Mouse (Mus musculus): Measurements from ENCODE around the gene Scrn1. TPM values are rescaled to one million over a fixed set of nuclear protein-coding genes. Genes with fewer than 3 reads are reported as not detected.

Scrn1 gene
- total and polyA plus RNA-seq, 2 experiments from 2014 or later = 113 to 127 TPM

DNA sequence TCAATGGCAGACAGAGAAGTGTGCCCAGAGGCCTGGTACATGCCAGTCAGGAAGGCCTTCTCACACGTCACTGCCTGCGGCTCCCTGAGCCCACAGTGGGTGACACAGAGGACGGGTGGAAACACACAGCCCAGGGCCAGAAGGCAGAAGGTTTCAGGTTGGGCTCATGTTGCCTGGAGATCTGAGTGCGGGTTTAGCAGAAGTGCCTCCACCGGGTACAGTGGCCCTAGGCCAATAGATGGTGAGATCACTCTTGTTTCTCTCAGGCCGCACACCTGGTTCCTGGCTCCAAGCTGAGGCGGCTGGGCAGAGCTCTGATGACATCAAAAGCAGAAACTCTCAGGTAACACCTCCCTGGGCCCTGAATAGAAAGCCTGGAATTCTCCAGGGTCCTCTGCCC lies 70.1 kb downstream of the Scrn1 start:
- Histone ChIP-seq H3K4me3 (ENCODE audit: low read depth, low read length) (no peak overlapping the region), H3K36me3 (ENCODE audit: insufficient read depth, low read length) (no peaks in the 10 kb centered on the region), H3K4me1 (ENCODE audit: insufficient read depth, low read length) (no peaks in the 10 kb centered on the region), H3K4me2 (ENCODE audit: low read depth, low read length, poor library complexity, severe bottlenecking) (no peak overlapping the region), H3K9me3 (ENCODE audit: low read length) (no peaks in the 10 kb centered on the region), H3K27me3 (ENCODE audit: insufficient read depth, low read length) (no peaks in the 10 kb centered on the region), H3K9ac (replicated peaks; ENCODE audit: low read length, poor library complexity, severe bottlenecking) (no peak overlapping the region), H3K27ac (ENCODE audit: low read depth, low read length) (no peak overlapping the region)
- WGBS = 79% methylated on average over 7 of the region's 7 CpGs
- ATAC-seq (ENCODE audit: low FRiP score) (no peak), DNase-seq (ENCODE audit: low spot score) (no peak)
- TF ChIP-seq CTCF (IDR thresholded peaks at IDR 0.05) = no peak

DNA sequence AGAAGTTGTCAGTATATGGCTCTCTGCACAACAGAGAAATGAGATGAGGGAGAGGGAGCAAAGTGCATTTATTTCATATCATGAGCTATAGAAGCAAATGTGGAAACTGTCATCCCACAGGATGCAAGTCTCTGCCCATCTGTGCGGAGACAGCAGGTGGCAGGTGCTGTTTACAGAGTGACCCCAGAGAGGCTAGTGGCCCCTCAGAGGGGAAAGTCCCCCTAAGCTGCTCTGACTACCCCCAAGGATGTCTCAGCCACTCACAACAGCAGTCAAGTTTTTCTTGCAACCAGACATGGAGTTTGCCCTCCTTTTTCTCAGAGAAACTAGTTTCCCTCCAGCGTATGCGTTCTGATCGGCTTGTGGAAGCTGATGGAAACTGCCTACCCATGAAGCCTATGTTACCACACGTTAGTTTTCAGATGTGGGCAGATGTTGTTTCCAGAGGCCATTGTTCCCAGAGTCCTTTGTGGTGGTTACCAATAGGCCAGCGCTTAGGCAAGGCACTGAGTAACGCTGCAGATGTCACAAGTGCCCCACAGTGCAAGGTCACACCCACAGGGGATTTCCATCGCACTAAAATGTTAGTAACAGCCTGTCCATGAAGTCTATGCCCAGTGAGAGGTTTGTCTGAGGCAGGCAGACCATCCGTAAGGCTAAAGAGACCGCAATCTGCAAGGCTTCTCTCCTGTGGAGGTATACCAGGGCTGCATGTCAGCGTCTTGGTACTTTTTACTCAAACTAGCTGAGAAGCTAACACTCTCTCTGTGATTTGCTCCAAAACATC lies 71.5 kb downstream of the Scrn1 start:
- no peak for TF ChIP-seq CTCF (IDR thresholded peaks at IDR 0.05)
- Histone ChIP-seq H3K9ac (replicated peaks; ENCODE audit: low read length, poor library complexity, severe bottlenecking) (no peak overlapping the region), H3K27ac (ENCODE audit: low read depth, low read length) (no peak overlapping the region), H3K4me2 (ENCODE audit: low read depth, low read length, poor library complexity, severe bottlenecking) (no peak overlapping the region), H3K4me1 (ENCODE audit: insufficient read depth, low read length) (no peaks in the 10 kb centered on the region), H3K4me3 (ENCODE audit: low read depth, low read length) (no peak overlapping the region), H3K27me3 (ENCODE audit: insufficient read depth, low read length) (no peaks in the 10 kb centered on the region), H3K9me3 (ENCODE audit: low read length) (no peaks in the 10 kb centered on the region), H3K36me3 (ENCODE audit: insufficient read depth, low read length) (no peaks in the 10 kb centered on the region)
- ATAC-seq (ENCODE audit: low FRiP score) = no peak
- DNase-seq (ENCODE audit: low spot score) = no peak
- WGBS = 51% methylated on average over 11 of the region's 11 CpGs

- H3K4me3 ChIP-seq (ENCODE audit: low read depth, low read length) = no peak overlapping the region
- no peaks in the 10 kb centered on the region for H3K27me3 ChIP-seq (ENCODE audit: insufficient read depth, low read length)
- DNase-seq (ENCODE audit: low spot score) = no peak
- no peaks in the 10 kb centered on the region for H3K4me1 ChIP-seq (ENCODE audit: insufficient read depth, low read length)
- H3K36me3 ChIP-seq (ENCODE audit: insufficient read depth, low read length) = no peaks in the 10 kb centered on the region
- H3K27ac ChIP-seq (ENCODE audit: low read depth, low read length) = no peak overlapping the region
- H3K9ac ChIP-seq (replicated peaks; ENCODE audit: low read length, poor library complexity, severe bottlenecking) = no peak overlapping the region
- no peaks in the 10 kb centered on the region for H3K9me3 ChIP-seq (ENCODE audit: low read length)
- no peak for TF ChIP-seq CTCF (IDR thresholded peaks at IDR 0.05)
- no peak overlapping the region for H3K4me2 ChIP-seq (ENCODE audit: low read depth, low read length, poor library complexity, severe bottlenecking)
- no peak for ATAC-seq (ENCODE audit: low FRiP score)
Measured at GRCm38 (mm10) chr6:54494097-54494496, 72.2 kb downstream of the Scrn1 start.

DNA sequence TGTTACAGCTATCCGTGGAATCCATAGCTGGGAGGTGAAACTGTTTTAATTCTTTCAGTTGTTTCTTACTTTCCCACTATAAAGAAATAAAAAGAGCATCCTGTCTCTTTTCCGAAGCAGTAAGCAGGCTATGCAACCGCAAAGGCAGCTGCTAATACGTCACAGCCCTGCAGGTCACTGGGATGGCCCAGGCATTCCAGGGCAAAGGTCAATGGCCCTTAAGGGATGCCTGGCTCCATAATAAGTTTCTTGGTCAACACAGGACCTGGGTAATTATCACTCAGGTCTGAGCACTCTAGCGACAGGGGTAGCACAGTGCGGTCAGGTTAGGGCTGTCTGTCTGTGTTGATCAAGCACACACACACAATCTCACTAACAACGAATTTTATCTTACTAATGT lies 75.2 kb downstream of the Scrn1 start:
- H3K9ac ChIP-seq (replicated peaks; ENCODE audit: low read length, poor library complexity, severe bottlenecking) = no peak overlapping the region
- H3K4me1 ChIP-seq (ENCODE audit: insufficient read depth, low read length) = no peaks in the 10 kb centered on the region
- no peak for TF ChIP-seq CTCF (IDR thresholded peaks at IDR 0.05)
- WGBS = 81% methylated on average over 7 of the region's 7 CpGs
- H3K36me3 ChIP-seq (ENCODE audit: insufficient read depth, low read length) = no peaks in the 10 kb centered on the region
- no peak overlapping the region for H3K4me3 ChIP-seq (ENCODE audit: low read depth, low read length)
- ATAC-seq (ENCODE audit: low FRiP score) (no peak), DNase-seq (ENCODE audit: low spot score) (no peak)
- no peak overlapping the region for H3K4me2 ChIP-seq (ENCODE audit: low read depth, low read length, poor library complexity, severe bottlenecking)
- H3K27ac ChIP-seq (ENCODE audit: low read depth, low read length) = no peak overlapping the region
- no peaks in the 10 kb centered on the region for H3K9me3 ChIP-seq (ENCODE audit: low read length)
- no peaks in the 10 kb centered on the region for H3K27me3 ChIP-seq (ENCODE audit: insufficient read depth, low read length)

DNA sequence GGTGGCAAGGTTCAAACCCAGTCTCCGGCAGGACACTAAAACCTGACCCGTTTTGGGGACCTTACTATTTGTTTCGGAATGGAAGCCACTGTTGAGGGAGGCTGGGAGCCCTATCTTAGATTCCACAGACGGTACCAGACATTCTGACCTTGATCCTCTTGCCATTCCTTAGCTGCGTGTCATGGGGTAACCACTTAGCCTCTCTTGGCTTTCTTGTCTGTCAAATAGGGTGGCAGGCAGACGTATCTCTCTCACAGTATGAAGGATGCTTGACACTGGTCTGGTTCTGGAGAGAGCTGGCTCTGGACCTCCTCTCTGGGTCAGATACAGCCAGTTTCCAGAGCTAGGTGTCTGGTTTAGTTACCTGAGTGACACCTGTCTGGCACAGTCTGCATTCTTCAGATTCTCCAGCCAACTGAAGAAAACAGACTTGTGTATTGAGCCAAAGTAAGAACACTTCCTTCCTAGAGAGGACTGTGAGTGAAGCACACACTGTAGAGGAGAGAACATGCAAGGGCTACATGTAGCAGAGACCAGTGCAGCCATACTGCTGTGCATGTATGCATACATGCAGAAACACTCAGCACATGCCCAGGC lies 80.2 kb downstream of the Scrn1 start:
- Histone ChIP-seq H3K9me3 (ENCODE audit: low read length) (no peaks in the 10 kb centered on the region), H3K9ac (replicated peaks; ENCODE audit: low read length, poor library complexity, severe bottlenecking) (no peak overlapping the region), H3K4me3 (ENCODE audit: low read depth, low read length) (no peak overlapping the region), H3K27ac (ENCODE audit: low read depth, low read length) (no peak overlapping the region), H3K4me1 (ENCODE audit: insufficient read depth, low read length) (no peaks in the 10 kb centered on the region), H3K27me3 (ENCODE audit: insufficient read depth, low read length) (no peaks in the 10 kb centered on the region), H3K4me2 (ENCODE audit: low read depth, low read length, poor library complexity, severe bottlenecking) (no peak overlapping the region), H3K36me3 (ENCODE audit: insufficient read depth, low read length) (no peaks in the 10 kb centered on the region)
- 40% methylated on average over 6 of the region's 6 CpGs for WGBS
- DNase-seq (ENCODE audit: low spot score) = no peak
- no peak for TF ChIP-seq CTCF (IDR thresholded peaks at IDR 0.05)
- no peak for ATAC-seq (ENCODE audit: low FRiP score)

DNA sequence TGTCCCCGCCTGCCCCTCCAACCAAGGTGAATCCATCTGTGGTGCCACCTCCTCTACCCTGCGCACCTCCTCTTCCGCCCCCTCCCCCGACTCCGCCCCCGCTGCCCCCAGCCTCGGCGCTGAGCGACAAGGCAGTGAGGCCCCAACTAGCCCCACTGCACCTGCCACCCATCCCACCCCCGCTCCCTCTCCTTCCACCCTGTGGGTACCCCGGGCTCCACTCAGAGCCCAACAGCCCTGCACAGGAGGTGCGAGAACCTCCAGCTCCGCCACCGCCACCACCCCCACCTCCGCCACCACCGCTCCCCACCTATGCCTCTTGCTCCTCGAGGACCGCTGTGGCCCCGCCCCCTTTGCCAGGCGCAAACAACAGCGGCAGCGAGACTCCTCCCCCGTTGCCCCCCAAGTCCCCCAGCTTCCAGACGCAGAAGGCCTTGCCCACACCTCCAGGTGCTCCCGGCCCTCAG lies 80.8 kb downstream of the Scrn1 start:
- H3K9me3 ChIP-seq (ENCODE audit: low read length) = no peaks in the 10 kb centered on the region
- H3K4me2 ChIP-seq (ENCODE audit: low read depth, low read length, poor library complexity, severe bottlenecking) = peak overlapping the region; percentile 33
- ATAC-seq (ENCODE audit: low FRiP score) (peak; percentile 35; the same call in 1 of the 2 replicates), DNase-seq (ENCODE audit: low spot score) (no peak)
- 10% methylated on average over 21 of the region's 25 CpGs for WGBS
- no peaks in the 10 kb centered on the region for H3K27me3 ChIP-seq (ENCODE audit: insufficient read depth, low read length)
- no peaks in the 10 kb centered on the region for H3K36me3 ChIP-seq (ENCODE audit: insufficient read depth, low read length)
- no peak for TF ChIP-seq CTCF (IDR thresholded peaks at IDR 0.05)
- no peak overlapping the region for H3K9ac ChIP-seq (replicated peaks; ENCODE audit: low read length, poor library complexity, severe bottlenecking)
- no peak overlapping the region for H3K4me3 ChIP-seq (ENCODE audit: low read depth, low read length)
- no peak overlapping the region for H3K27ac ChIP-seq (ENCODE audit: low read depth, low read length)
- H3K4me1 ChIP-seq (ENCODE audit: insufficient read depth, low read length) = no peaks in the 10 kb centered on the region
